Mouse (Mus musculus): ENCODE results near the gene Anp32e. TPM values are rescaled to one million over a fixed set of nuclear protein-coding genes. Genes with fewer than 3 reads are reported as not detected.

Anp32e gene
- polyA plus RNA-seq, 1 experiment from 2014 or later = 405 TPM

DNA sequence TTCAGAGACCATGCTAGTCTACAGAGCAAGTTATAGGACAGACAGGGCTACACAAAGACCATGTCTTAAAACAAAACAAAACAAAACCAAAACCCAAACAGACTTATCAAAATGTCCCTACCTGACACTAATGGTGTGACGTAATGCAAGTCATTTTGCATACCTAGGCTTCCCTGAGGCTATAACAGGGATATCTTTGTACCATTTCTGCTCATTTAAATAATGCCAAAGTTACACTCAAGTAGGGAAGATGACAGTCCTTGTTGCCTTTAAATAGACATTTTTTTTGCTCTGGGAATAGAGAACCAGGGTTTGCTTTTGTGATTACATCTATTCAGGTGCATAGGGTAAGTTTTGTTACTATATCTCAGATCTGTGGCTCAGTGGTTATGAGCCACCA lies 2.4 kb downstream of the Anp32e start:
- Histone ChIP-seq H3K27ac (no peak overlapping the region), H3K36me3 (replicated peaks) (peaks cover 25% of the 10 kb centered on the region), H3K9ac (no peak overlapping the region), H3K4me1 (peaks cover 24% of the 10 kb centered on the region), H3K4me3 (replicated peaks) (no peak overlapping the region), H3K4me2 (peak overlapping the region; percentile 69), H3K9me3 (no peaks in the 10 kb centered on the region), H3K27me3 (no peaks in the 10 kb centered on the region)
- no peak for ATAC-seq (ENCODE audit: low FRiP score)
- WGBS = 79% methylated on average over 1 of the region's 1 CpGs

DNA sequence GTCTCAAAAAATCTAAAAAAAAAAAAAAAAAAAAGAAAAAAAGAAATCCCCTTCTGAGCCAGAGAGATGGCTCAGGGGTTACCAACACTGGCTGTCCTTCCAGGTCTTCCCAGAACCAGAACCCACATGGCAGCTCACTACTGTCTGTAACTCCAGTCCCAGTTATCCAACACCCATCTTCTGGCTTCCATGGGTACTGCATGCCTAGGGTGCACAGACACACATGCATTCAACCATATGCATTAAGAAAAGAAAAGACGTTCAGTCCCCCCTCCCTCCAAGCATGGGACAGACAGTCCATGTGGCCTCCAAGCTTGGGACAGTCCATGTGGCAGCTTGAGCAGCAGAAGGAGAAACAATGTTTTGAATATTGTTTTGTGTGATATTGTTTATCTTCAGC lies 3.1 kb downstream of the Anp32e start:
- H3K9ac ChIP-seq = 0 out of 2 replicates have a peak overlapping the region, but pooled peaks have one; percentile 21
- 52% methylated on average over 1 of the region's 1 CpGs for WGBS
- H3K27me3 ChIP-seq = no peaks in the 10 kb centered on the region
- H3K36me3 ChIP-seq (replicated peaks) = peaks cover 32% of the 10 kb centered on the region
- no peaks in the 10 kb centered on the region for H3K9me3 ChIP-seq
- H3K4me2 ChIP-seq = peak overlapping the region; percentile 21
- no peak overlapping the region for H3K4me3 ChIP-seq (replicated peaks)
- no peak overlapping the region for H3K27ac ChIP-seq
- no peak for ATAC-seq (ENCODE audit: low FRiP score)
- peaks cover 24% of the 10 kb centered on the region for H3K4me1 ChIP-seq

DNA sequence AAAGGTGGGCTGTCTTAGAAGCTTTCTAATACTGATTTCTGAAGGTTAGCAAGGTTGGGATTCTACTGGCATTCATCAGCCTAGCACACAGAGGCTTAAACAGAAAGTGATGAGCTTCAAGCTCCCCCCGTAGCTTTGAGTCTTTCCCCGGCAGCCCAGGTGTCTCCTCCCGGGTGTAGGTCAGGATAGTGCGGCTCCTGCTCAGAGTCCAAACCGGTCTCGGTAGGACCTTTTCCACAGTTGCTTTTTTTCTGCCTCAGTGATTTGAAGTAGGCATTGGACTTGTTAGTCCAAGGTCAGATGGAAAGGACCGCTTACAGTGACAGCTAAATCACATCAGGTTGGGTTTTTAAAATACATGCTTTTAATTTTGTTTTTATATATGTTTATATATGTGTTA lies 3.5 kb downstream of the Anp32e start:
- H3K4me2 ChIP-seq = peak overlapping the region; percentile 21

DNA sequence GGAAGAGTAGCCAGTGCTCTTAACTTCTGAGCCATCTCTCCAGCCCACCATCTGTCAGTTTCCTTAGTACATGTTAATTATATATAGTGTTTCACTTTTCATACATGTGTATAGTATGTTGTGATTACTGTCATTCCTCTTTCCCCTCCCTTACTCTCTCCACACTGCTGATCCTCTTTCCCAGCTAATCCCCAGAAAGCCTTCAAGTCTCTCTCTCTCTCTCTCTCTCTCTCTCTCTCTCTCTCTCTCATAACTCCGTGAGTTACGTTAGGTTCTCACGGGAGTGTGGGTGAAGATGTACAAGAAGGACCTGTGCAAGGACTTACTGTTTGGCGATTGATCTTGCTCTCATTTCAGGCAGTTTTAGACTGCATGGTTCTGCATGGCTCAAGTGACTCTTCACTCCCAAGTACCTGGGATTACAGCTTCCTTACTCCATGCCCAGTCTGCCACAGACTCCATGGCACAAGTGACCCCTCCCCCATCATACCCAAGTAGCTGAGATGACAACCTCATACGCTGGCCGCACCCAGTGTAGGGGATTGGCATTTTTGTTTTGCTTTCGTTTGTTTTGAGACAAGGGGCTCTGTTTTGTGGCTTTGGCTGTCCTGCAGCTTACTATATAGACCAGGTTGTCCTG lies 4.2 kb downstream of the Anp32e start:
- no peak for ATAC-seq (ENCODE audit: low FRiP score)
- no peaks in the 10 kb centered on the region for H3K27me3 ChIP-seq
- H3K27ac ChIP-seq = no peak overlapping the region
- H3K4me1 ChIP-seq = peaks cover 24% of the 10 kb centered on the region
- H3K4me3 ChIP-seq (replicated peaks) = no peak overlapping the region
- no peaks in the 10 kb centered on the region for H3K9me3 ChIP-seq
- H3K4me2 ChIP-seq = no peak overlapping the region
- H3K9ac ChIP-seq = no peak overlapping the region
- H3K36me3 ChIP-seq (replicated peaks) = peaks cover 43% of the 10 kb centered on the region
- WGBS = 97% methylated on average over 7 of the region's 7 CpGs

More for the DNA sequence above, 3.5 kb downstream of the Anp32e start:
- no peak overlapping the region for H3K4me3 ChIP-seq (replicated peaks)
- no peaks in the 10 kb centered on the region for H3K27me3 ChIP-seq
- H3K9ac ChIP-seq = 0 out of 2 replicates have a peak overlapping the region, but pooled peaks have one; percentile 21
- H3K4me1 ChIP-seq = peaks cover 24% of the 10 kb centered on the region
- no peak overlapping the region for H3K27ac ChIP-seq
- H3K9me3 ChIP-seq = no peaks in the 10 kb centered on the region
- WGBS = 92% methylated on average over 7 of the region's 7 CpGs
- peaks cover 36% of the 10 kb centered on the region for H3K36me3 ChIP-seq (replicated peaks)
- no peak for ATAC-seq (ENCODE audit: low FRiP score)

DNA sequence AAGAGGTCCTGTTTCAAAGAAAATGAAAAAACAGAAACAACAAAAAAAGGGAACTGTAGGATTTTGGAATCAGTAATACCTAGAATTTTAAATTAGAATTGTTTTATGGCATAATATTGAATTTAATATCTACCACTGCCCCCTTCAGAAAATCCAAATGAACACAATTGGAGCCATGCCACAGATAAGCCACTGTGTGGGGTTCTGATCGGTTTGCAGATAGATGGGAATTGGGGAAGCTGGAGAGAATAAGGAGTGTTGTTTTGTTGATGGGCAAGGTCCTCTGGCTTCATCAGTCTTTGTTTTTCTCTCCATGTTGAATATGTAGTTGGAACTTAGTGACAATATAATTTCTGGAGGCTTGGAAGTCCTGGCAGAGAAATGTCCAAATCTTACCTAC lies 5.4 kb downstream of the Anp32e start:
- H3K4me1 ChIP-seq = peaks cover 24% of the 10 kb centered on the region
- H3K27ac ChIP-seq = no peak overlapping the region
- H3K4me2 ChIP-seq = no peak overlapping the region
- no peaks in the 10 kb centered on the region for H3K27me3 ChIP-seq
- H3K9me3 ChIP-seq = no peaks in the 10 kb centered on the region
- WGBS = 97% methylated on average over 1 of the region's 1 CpGs
- H3K9ac ChIP-seq = no peak overlapping the region
- H3K4me3 ChIP-seq (replicated peaks) = no peak overlapping the region
- no peak for ATAC-seq (ENCODE audit: low FRiP score)
- H3K36me3 ChIP-seq (replicated peaks) = peaks cover 55% of the 10 kb centered on the region

DNA sequence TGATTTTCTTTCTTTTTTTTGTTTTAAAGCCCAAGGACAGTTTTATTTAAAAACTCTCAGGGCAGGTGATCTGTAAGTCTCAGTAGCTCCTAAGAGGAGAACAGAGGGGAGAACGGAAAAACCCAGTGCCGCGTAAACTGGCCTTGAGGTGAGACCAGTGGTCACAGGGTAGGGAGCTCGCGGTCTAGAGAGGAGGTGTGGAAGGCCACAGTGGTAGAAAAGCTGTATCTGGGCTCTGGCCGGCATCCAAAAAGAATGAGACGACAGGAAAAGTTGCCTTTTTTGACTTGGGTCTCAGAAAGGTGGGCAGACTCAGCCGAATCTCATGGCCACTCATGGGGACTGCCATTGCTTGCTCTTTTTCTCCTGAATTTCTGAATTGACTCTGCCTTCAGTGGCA lies 9.2 kb downstream of the Anp32e start:
- no peak for ATAC-seq (ENCODE audit: low FRiP score)
- Histone ChIP-seq H3K4me3 (replicated peaks) (no peak overlapping the region), H3K9me3 (no peaks in the 10 kb centered on the region), H3K4me2 (no peak overlapping the region), H3K27me3 (no peaks in the 10 kb centered on the region), H3K9ac (no peak overlapping the region), H3K4me1 (no peaks in the 10 kb centered on the region), H3K36me3 (replicated peaks) (peaks cover 91% of the 10 kb centered on the region), H3K27ac (no peak overlapping the region)
- 97% methylated on average over 8 of the region's 8 CpGs for WGBS

DNA sequence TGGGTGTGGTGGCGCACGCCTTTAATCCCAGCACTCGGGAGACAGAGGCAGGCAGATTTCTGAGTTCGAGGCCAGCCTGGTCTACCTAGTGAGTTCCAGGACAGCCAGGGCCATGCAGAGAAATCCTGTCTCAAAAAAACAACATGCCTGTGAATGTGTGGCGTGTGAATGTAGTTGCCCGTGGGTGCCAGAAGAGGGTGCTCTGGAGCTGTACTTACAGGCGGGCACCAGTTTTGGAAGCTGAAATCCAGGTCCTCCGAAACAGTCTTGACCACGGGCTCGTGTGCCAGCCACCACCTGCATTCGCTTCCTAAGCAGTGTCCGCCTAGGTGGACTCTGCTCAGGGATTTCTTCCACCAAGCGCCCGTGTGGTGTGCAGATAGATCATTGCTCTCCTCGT lies 9.8 kb downstream of the Anp32e start:
- Histone ChIP-seq H3K9ac (no peak overlapping the region), H3K4me3 (replicated peaks) (no peak overlapping the region), H3K27me3 (no peaks in the 10 kb centered on the region), H3K27ac (no peak overlapping the region), H3K9me3 (no peaks in the 10 kb centered on the region), H3K4me2 (no peak overlapping the region), H3K36me3 (replicated peaks) (peaks cover 88% of the 10 kb centered on the region), H3K4me1 (no peaks in the 10 kb centered on the region)
- ATAC-seq (ENCODE audit: low FRiP score) = no peak
- WGBS = 93% methylated on average over 15 of the region's 15 CpGs

DNA sequence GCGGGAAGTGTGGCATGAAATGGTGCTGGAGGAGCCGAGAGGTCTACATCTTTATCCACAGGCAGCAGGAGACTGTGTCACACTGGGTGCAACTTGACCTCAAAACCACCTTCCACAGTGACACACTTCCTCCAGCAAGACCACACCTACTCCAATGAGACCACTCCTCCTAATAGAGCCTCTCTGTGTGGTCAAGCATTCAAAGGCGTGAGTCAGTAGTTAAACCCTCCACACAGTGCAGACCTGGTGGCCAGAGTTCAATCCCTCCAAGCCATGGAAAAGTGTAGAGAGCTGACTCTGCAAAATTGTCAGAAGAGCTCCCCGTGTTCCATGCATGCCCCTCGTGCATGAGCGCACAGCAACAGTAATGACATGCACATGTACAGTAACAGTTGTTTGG lies 13.7 kb downstream of the Anp32e start:
- no peak for ATAC-seq (ENCODE audit: low FRiP score)
- H3K9ac ChIP-seq = no peak overlapping the region
- no peak overlapping the region for H3K27ac ChIP-seq
- H3K4me1 ChIP-seq = no peaks in the 10 kb centered on the region
- no peaks in the 10 kb centered on the region for H3K9me3 ChIP-seq
- H3K4me2 ChIP-seq = no peak overlapping the region
- no peaks in the 10 kb centered on the region for H3K27me3 ChIP-seq
- 87% methylated on average over 6 of the region's 6 CpGs for WGBS
- no peak overlapping the region for H3K4me3 ChIP-seq (replicated peaks)
- peaks cover 81% of the 10 kb centered on the region for H3K36me3 ChIP-seq (replicated peaks)

DNA sequence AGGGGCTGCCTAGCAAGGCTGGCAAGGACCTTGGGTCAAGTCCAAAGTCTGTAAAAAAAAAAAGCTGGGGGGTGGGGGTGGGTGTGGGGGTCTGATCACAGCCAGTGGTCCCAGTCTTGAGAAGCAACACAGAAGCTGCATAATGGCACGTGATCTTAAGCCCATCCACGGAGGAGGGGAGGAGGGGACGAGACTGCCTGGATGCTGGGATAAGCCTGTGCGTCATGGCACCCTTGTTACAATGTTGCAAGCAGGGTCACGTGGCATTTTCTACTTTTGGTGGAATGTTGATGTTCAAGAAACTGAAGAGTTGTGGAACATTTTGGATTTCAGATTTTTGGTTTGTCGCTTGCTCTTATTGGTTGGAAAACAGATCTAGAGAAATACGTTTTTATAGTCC lies 14.2 kb downstream of the Anp32e start:
- Histone ChIP-seq H3K4me3 (replicated peaks) (no peak overlapping the region), H3K9me3 (no peaks in the 10 kb centered on the region), H3K9ac (no peak overlapping the region), H3K4me2 (no peak overlapping the region), H3K27me3 (no peaks in the 10 kb centered on the region), H3K4me1 (no peaks in the 10 kb centered on the region), H3K36me3 (replicated peaks) (peaks cover 77% of the 10 kb centered on the region), H3K27ac (no peak overlapping the region)
- no peak for ATAC-seq (ENCODE audit: low FRiP score)
- 91% methylated on average over 7 of the region's 7 CpGs for WGBS

DNA sequence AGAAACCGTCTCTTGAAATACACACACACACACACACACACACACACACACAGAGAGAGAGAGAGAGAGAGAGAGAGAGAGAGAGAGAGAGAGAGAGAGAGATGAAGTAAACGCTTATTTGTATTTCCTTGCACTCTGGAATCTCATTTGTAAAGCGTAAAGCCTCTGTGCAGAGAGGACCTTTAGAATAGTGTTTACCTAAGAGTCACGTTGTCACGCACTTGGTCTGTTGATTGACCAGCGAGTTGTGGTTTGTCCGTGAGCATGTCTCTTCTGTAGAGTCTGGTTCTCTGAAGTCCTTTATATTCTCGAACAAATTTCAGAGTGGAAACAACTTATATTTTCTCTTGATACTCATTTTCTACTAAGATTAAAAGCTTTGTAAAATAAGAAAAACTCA lies 15.7 kb downstream of the Anp32e start:
- Histone ChIP-seq H3K9ac (no peak overlapping the region), H3K27me3 (no peaks in the 10 kb centered on the region), H3K4me3 (replicated peaks) (no peak overlapping the region), H3K4me1 (no peaks in the 10 kb centered on the region), H3K4me2 (no peak overlapping the region), H3K27ac (no peak overlapping the region), H3K9me3 (no peaks in the 10 kb centered on the region), H3K36me3 (replicated peaks) (peaks cover 69% of the 10 kb centered on the region)
- ATAC-seq (ENCODE audit: low FRiP score) = no peak
- 93% methylated on average over 8 of the region's 8 CpGs for WGBS

DNA sequence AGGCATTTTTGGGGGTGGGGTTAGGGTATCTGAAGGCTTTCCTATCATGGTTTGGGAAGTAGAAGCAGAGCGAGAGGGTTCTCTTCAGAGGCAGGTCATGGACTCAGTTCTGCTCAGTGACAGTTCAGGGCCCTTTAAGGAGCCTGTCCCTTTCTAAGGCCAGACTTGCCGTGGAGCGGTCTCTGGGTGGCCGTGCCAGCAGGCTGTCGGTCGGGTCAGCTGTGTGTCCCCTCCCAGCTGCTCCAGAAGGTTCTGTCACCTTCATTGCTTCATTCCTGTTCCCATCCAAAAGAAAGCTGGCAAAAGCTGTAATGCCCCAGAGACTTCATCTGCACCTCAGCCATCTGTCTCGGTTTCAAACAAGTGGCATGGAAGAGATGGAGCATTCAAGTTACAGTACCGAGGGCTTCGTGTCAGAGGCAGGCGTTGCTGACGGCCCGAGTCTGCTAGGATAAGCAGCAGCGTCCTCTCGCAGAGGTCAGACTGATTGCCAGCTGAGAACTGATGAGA lies 16.7 kb downstream of the Anp32e start:
- H3K9me3 ChIP-seq = no peaks in the 10 kb centered on the region
- WGBS = 84% methylated on average over 14 of the region's 14 CpGs
- H3K27me3 ChIP-seq = no peaks in the 10 kb centered on the region

DNA sequence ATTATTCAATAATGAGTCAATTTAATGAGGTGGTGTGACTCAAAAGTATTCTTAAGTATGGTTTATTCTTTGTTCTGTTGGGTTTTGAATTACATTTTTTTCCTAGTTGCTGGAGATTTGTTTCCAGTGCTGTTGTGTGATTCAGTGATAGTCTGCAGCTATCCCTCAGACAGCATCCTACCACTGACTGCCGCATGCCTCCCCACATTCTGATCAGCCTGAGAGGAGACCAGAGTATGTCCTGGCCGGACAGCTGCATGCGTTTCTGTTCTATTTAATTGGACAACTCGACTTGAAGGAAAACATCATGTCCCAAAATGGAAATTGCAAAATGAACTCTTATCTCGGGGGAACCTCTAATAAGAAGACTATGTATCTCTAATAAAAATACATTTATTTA lies 19.3 kb downstream of the Anp32e start:
- Histone ChIP-seq H3K4me3 (replicated peaks) (no peak overlapping the region), H3K9me3 (no peaks in the 10 kb centered on the region), H3K4me1 (peaks cover 13% of the 10 kb centered on the region), H3K27me3 (no peaks in the 10 kb centered on the region), H3K27ac (no peak overlapping the region), H3K36me3 (replicated peaks) (peaks cover 33% of the 10 kb centered on the region), H3K9ac (no peak overlapping the region), H3K4me2 (no peak overlapping the region)
- ATAC-seq (ENCODE audit: low FRiP score) = no peak
- WGBS = 92% methylated on average over 5 of the region's 5 CpGs

More for the DNA sequence above, 16.7 kb downstream of the Anp32e start:
- Histone ChIP-seq H3K9ac (no peak overlapping the region), H3K4me2 (no peak overlapping the region), H3K36me3 (replicated peaks) (peaks cover 59% of the 10 kb centered on the region), H3K4me3 (replicated peaks) (no peak overlapping the region), H3K27ac (no peak overlapping the region), H3K4me1 (no peaks in the 10 kb centered on the region)
- ATAC-seq (ENCODE audit: low FRiP score) = no peak
